Mouse (Mus musculus): ENCODE results near the gene Bach2.

The Bach2 gene

DNA sequence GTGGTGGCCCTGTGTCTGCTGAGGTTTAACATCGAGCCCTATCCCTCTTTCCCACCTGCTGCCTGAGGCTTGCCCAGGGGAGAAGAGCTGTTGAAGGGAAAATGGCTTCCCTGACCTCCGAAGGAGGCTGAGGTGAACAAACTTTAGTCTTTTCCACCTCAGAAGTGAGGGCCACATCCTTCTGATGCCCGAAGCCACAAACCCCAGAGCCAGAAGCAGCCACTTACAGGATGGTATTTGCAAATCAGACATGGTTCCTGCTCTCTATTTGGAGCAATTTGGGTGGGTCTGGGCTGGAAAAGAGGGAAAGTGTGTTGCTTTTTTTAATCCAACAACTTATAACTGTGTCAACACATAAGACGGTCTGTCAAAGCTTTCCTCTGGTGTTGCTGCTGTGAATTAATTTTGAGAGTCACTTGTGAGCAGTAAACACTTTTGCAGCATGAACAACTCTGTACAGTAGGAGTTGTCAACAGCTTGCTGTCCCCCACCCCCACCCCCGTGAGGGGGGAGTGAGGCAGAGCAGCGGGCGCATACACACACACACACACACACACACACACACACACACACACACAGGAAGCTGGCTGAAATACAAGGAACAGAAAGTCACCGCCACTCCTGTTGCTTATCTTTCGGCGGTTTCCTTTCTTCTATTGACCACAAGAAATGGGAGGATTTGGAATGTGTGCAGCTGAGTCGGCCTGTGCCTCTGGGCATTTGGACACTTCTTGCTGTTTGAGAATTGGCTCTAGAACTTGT is 149.1 kb downstream of the Bach2 start:
- DNase-seq (ENCODE audit: low spot score in 2 of 2) = peak in 1 of 2 experiments; percentile 53

DNA sequence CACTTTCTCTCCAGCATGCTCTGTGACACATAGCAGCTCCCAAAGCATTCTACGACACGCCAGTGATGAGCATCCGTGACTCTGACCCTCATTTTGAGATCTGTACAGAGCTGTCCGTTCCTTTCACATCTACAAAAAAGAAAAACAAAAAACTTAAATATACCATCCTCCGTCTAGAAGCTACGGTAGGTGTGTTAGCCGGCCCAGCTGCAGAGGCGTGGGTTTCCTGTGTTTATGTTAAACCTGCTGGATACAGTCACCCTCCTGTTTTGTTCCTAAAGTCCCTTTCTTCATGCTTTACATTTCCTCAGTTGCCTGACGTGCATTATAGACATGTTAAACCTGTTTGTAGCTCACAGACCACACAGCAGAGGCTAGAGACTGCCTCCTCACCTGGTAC is 150.0 kb downstream of the Bach2 start:
- DNase-seq (ENCODE audit: low spot score in 2 of 2) = no peak

DNA sequence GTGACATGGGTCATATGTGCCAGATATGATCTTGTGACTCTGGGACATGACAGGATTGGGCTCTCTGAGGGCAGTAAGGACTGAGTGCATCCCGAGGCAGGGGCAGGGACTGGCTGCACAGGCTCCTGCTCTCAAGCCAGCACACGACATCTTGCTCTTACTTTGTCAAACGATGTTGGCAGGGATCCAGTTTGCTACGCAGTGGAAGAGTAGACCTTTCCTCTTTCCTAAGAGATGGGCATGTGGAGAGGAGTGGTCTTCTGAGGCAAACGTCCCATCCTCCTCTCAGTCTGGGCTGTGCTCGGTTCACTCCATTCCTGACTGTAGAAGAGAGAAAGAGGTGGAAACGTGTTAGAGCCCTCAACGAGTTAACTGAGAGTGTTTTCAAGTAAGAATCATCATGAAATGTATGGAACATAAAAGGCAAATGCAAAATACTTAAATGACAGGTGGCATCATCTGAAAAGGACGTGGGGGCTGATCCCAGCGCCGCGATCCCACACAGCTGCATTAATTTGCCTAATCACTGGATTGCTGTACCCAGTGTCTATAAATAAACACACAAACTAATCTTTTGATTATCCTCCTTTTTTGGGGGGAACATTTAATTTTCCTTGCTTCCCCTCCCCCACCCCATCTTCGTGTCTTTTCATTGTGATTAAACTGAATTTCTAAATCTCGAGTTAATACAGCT is 150.7 kb downstream of the Bach2 start:
- no peak for DNase-seq (ENCODE audit: low spot score in 2 of 2)

DNA sequence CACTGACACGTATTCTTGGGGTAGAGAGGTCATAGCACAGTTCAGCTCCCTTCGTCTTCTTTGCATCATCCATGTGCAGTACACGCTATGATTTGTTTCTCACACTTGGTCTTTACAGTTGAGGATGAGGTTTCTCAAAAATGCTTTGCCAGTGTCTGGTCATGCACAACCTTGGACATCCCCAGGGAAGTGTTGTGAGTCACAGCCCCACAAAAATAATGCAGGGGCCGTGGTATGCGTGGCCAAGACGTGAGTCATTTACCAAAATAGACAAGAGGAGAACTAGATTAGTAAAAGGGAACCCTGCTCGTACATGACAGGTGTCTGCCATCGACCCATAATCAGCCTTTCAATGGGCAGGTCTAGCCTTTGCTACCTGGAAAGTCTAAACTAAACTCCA is 152.7 kb downstream of the Bach2 start:
- DNase-seq (ENCODE audit: low spot score in 2 of 2) = no peak

DNA sequence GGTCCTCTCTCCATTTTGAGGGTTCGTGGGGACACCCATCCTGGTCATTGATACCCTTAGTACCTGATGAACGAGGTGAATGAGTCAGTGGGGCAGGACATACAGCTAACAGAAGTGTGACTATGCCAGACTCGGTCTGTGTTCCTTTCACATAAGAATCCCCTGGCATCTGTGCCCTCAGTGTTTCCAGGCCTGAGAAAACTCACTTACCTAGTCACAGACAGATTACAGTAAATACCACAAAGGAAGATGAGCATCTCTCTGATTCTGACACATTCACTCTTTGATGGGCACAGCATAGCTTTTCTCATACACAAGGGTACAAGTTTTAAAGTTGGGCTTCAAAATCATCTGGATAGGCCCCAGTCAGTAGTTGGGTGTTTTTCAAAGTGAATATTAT is 154.6 kb downstream of the Bach2 start:
- DNase-seq (ENCODE audit: low spot score in 2 of 2) = no peak

DNA sequence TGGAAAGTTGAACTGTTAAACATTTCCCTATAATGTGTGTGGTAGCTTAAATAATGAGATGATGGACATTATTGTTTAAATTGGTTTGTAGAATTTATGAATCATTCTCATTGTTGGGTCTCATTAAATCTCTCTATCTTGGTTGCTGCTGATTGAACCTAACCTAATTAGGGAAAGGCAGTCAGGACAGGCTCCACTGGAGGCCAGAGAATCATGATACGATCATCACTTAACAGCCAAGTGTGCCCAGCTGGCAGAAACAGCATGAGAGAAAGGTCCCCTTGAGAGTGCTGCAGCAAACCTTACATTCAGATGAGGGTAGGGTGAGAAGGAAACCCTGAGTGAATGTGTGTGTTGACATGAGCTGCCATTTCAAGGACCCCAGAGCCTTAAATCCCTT is 155.3 kb downstream of the Bach2 start:
- no peak for DNase-seq (ENCODE audit: low spot score in 2 of 2)

DNA sequence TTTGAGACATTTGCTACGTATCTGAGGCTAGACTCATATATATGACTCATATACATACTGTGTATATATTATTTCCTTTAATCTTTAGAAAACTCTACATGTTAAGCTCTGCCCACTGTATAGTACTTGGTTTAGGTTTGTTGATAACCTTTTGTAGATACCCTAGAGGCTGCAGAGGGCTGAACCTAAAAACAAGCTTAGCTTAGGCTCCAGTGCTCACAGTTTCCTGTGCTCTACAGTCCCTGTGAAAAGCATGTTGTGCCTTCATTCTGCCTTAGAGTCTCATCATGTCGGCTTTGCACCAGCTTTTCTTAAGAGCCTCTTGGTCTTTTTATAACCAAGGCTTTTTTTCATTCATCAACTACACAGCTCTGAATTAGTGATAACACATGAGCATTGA is 156.2 kb downstream of the Bach2 start:
- no peak for DNase-seq (ENCODE audit: low spot score in 2 of 2)

DNA sequence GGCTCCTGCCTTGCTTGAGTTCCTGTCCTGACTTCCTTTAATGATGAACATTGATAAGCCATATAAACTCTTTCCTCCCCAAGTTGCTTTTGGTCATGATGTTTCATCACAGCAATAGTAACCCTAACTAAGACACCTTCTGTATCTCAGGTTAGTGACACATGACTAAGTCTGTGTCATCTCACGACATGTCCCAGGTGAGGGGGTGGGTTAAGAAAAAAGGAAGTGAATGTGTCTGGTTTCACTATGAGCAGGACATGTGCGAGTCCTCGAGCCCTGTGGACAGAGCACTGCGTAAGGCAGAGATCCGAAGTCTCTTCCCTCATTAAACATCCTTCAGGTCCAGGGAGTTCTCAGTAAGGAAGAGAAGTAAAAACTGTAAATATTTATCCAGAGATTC is 162.9 kb downstream of the Bach2 start:
- DNase-seq (ENCODE audit: low spot score in 2 of 2) = no peak

DNA sequence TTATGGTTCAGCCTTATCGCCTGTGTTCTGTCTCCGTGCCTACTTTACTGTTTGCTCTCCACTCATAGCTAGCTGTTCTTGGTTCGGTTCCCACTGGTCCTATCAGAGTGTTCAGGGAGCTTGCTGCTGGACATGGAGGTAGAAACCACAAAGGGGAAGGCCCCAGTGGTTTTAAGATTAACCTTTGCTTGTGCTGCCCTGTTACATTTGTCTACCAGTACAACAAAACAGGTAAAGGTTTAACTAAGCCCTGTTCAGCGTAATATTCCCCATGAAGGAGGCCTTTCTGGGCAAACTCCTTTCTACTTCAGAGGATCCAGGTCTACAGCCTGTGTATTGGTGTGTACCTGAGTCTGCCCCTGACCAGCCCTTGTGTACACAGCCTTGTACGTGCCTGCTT is 164.9 kb downstream of the Bach2 start:
- no peak for DNase-seq (ENCODE audit: low spot score in 2 of 2)

DNA sequence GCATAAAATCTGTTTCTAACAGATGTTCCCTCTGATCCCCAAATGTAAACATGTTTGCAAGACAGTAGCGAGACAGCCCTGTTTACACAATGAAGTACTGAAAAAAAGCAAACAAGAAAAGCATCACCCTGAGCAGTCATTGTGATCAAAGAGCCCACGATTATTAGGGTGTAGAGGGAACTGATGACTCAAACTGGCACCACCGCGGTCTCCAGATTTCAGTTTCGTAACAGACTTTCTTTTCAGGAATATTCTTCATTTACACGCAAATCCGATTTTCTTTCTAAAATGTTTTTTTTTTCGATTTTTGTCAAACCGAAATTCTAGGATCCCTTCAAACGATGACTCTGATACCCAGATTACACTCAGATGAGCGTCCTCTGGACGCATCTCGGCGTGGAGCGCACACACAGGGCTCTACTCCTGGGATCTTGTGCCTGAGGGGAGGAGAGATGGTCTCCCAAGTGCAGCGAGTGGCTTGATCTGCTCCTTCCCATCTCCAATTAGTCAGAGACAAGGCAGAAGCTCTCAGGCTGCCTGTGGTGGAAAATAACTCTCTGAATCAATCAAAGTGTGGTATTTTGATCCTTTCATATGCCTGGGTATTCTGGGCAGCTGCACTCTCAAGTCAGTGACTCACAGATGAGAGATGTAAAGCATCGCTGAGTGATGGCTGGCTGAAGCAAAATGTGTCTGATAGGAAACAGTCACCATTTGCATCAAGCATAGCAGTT is 166.7 kb downstream of the Bach2 start:
- no peak for DNase-seq (ENCODE audit: low spot score in 2 of 2)

DNA sequence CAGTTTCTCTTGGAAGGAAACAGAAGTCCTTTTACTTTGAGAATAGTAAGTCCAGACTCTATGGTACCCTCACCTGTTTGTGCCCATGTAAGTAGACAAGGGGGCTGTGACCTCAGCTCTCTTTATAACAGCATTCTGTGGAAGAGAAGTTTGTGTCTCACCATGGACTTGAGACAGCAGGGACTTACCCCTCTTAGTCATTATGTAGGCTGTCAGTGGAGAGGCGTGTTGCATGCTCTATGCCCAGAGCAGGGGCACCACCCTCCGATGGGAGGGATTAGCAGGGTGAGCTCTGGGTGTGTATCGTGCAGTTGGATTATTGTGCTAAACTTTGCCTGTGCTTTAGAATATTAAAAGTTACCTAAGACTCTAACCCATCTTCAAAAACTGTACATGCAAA is 167.4 kb downstream of the Bach2 start:
- DNase-seq (ENCODE audit: low spot score in 2 of 2) = no peak

DNA sequence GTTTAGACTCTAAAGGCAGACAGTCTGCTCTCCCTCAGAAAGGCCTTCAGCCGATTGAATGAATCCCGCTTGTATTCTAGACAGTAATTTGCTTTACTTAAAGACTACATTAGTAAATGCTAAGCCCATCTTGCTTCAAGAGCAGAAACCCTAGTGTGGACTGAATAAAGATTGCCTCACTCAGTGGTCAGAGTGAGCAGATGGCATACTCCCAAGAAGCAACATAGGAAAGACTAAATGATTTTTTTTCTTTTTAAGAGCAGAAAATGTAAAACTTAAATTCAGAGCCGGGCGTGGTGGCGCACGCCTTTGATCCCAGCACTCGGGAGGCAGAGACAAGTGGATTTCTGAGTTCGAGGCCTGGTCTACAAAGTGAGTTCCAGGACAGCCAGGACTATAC is 169.9 kb downstream of the Bach2 start:
- DNase-seq (ENCODE audit: low spot score in 2 of 2) = no peak

DNA sequence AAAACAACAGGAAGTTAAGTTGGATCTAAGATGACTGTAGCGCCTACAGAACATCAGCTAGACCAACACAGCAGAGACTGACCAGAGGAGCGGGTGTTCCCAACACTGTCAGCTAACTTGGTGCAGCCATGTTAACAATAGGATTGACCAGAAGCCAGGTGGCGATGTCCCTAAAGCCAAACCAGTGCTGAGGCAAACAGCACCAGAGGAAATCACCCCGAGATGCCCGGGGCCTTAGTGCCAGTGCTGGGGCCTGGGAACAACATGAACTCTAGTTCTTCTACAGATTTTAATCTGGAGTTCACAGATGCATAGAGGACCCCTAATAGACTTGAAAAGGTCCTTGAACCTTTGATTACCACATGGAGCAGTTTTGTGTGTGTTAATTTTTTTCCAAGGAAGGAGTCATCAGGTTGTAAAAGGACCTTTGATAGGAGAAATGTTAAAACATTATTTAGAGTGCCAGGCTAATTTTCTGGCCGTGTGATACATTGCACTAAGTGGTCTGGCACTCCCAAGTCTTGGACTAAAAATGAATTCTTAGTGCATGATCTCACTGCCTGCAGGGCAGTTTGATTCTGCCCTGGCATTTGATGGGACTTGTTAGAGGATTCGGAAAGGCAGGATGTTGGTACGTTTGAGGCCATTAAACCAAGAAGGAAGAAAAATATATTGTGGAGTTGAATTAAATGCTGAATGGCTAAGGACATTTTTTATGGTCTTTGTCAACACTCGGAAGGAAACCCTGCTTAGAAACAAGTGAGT is 170.7 kb downstream of the Bach2 start:
- no peak for DNase-seq (ENCODE audit: low spot score in 2 of 2)

DNA sequence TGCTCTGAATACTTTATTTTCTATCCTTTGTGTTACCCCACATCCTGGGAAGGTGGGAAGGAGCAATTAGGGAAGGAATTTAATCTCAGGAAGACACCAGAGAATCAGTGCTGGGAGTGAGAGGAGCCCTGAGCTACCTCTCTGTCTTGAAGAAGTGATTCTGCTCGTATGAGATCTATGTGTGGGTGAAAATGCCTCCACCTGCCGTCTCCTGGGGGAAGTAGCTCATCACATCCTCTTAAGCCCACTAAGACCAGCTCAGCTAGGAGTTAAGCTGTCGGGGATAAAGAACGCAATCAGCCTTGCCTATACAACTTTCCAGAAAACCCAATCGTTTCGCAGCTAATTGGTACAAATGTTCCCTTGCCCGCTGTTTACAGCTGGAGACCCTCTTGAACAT is 174.5 kb downstream of the Bach2 start:
- DNase-seq (ENCODE audit: low spot score in 2 of 2) = no peak

DNA sequence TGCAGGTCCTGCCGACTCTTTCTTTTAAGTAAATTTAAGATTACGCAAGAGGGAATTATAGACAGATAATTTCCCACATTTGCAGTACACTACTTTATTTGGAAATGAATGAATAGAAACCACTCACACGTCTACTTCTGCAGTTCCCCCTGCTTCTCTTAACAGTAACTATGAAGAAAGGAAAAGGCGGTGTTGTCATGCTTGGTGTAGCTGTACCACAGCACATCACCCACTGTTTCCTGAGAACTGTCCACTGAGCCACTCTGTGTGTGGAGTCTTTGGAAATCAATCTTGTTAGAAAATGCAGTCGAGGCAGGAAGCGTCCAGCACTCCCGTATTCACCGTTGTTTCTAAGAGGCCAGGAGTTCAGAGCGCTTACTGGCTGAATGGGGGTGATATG is 174.9 kb downstream of the Bach2 start:
- DNase-seq (ENCODE audit: low spot score in 2 of 2) = no peak

DNA sequence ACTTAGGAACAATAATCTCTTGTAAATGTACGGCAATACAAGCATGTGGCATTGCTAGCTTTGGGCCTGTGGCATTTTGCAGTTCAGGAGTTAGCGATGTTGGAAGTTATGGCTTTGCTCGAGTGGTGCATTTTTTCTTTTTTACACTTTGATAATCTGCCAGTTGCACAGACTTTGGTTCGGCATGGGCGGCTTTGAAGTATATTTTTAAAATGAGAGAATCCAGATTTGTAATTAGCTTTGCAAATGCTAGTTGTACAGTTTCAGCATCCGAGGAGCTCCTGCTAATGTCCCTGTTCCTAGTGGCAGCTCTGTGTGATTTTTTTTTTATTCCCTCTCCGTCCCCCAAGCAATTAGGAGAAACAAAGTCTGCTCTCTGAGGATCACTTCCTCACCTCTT is 176.4 kb downstream of the Bach2 start:
- no peak for DNase-seq (ENCODE audit: low spot score in 2 of 2)

DNA sequence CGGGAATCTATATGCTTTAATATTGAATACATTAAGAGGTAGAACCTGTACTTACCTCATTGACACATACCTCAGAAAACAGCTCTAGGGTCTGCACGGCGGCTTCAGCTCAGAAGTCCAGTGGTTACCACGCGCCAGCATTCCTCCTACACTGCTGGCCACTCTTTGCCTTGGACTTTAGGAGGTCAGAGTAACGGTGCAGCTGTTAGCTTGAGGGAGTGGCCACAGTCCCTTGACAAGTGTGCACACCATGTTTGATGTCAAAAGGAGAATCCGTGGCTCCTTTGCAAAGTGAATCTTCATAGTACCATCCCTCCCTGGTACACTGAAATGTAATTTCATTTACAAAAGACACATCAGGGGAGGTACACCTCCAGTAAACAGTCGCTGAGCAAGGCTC is 179.3 kb downstream of the Bach2 start:
- no peak for DNase-seq (ENCODE audit: low spot score in 2 of 2)

DNA sequence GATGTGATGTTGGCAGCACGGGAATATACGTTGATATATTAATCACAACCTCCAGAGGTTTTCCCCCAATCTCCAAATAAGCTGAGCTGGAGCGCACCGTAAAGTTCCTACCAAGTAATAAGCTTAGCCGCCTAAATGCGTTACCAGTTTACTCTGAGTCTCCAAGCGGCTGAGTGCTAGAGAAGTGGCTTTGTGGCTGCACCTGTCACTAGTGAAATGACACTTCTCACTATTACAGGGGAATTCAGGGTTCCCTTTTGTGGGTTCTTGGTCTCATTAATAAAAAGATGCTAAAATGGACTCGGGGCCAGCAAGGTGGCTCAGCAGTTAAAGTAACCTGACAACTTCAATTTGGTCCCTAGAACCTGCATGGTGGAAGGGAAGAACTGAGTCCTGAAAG is 183.0 kb downstream of the Bach2 start:
- DNase-seq (ENCODE audit: low spot score in 2 of 2) = no peak

DNA sequence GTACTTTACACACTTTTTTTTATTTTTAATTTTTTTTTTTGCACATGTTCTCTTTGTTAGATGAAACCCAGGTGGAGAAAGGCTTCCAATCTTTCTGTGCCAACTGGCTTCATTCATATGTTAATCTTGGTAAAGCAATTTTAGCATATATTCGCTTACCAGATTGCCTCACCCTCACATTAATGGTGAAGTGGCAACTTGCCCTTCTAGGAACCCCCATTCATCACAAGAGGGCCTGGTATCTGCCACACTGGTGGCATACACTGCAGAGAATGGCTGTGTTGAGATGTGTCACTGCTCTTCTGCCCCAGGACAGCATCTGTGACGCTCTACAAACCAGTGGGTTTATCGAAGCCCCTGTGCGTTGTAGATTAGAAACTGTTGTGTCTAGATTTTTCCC is 183.8 kb downstream of the Bach2 start:
- DNase-seq (ENCODE audit: low spot score in 2 of 2) = no peak

DNA sequence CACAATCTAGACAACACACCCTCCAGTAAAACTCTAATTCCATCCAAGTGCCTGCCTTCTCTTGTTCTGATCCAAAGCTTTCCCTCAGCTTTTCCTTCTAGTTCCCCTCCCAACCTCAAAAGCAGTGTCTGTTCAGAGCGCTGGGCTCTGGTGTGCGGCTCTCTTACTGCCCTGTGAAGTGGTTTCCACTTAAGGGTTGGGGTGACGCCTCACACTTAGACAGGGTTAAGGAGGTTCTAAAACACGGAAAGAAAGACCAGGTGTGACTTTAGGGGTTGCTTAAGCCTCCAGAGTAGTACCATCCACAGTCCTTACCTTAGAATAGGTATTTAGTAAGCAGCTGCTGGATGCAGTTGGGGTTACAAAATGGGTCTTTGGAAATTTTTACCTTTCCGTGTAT is 185.1 kb downstream of the Bach2 start:
- DNase-seq (ENCODE audit: low spot score in 2 of 2) = no peak

DNA sequence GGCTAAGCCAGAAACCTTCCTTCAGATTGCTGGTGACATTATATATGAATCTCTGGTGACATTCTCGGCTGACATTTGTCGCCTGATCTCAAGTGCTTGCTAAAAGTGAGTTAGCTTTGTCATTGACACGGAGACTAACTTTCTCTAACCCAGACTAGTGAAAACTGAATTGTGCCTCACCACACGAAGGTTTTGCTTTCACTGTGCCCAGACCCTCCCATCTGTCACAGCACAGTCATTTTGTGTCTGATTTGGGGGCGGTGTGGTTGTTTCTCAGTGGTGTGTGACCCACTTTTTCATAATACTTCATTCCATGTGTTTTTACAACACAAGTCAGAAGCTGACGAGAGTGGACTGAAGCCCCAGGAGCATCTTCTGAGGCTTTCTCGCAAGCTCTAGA is 185.8 kb downstream of the Bach2 start:
- DNase-seq (ENCODE audit: low spot score in 2 of 2) = no peak

DNA sequence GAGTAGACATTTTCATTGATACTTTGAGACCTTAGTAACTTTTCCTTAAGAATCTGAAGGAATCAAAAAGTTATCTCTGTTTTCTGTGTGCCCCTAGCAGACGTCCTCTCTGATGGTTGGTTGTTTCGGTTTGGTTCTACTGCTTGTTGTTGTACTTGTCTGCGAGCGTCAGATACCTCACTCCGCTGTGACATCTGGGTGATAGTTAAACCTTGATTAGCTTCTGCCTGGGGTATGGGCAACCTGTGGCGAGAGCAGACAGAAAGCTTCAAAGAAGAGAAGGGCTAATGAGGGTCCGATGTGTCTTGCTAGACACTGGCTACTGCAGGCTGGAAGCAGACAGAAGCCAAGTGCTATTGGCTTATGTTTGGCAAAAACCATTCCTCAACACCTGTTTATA is 186.5 kb downstream of the Bach2 start:
- DNase-seq (ENCODE audit: low spot score in 2 of 2) = no peak
